Mouse (Mus musculus): Measurements from ENCODE around the gene Sfxn5. TPM values are rescaled to one million over a fixed set of nuclear protein-coding genes. Genes with fewer than 3 reads are reported as not detected.

The Sfxn5 gene
- total and polyA plus RNA-seq, 3 experiments = 4.2 to 5.3 (median 4.9) TPM

DNA sequence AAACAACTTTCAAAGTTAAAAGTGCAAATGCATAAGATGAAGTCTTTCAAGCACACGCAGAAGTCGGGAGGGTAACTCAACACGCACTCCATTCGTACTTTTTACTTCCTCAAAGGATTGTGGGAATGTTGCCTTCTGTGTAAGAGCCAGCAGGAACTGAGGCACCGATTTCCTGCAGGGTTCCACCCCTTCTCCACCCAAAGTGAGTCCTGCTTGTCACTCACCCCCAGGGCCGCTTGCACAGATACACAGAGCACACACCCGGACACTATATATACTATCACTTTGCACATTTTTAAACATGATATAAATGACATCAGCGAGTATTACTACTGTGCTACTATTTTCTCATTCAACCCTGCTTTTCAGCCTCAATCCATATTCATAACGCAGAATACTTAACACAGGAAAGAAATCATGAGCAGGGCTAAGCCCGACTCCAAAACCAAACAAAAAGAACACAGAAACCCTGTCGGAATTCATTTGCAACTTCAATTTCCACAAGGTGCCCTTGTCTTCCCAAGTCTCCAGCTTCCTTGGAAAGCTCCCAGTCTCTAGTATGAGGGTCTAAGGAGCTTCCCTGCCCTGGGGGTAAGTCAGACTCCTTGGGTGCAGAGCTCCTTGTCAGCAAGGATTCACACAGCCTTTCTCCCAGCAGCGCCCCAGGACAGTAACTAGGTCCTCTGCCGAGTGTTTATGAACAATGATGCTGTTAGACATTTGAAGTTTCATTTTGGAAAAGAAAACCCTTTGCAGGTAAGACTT lies 46.8 kb downstream of the Sfxn5 start:
- Histone ChIP-seq H3K4me3 (no peak overlapping the region), H3K27ac (no peak overlapping the region), H3K4me1 (ENCODE audit: control insufficient read depth, insufficient read depth, low read length) (no peaks in the 10 kb centered on the region), H3K79me2 (replicated peaks; ENCODE audit: control insufficient read depth, insufficient read depth, low read length) (no peaks in the 10 kb centered on the region), H3K27me3 (ENCODE audit: control insufficient read depth, insufficient read depth, low read length) (no peaks in the 10 kb centered on the region), H3K9ac (ENCODE audit: low read depth, low read length) (no peak overlapping the region), H3K36me3 (ENCODE audit: control insufficient read depth, insufficient read depth, low read length) (no peaks in the 10 kb centered on the region)
- no peak for TF ChIP-seq CTCF (IDR thresholded peaks at IDR 0.05)
- TF ChIP-seq POLR2A (IDR thresholded peaks at IDR 0.05; ENCODE audit: insufficient read depth, low read depth, low read length) = no peak
- WGBS = 76% methylated on average over 13 of the region's 13 CpGs
- intact Hi-C loops (cut with DNase I) = no loop called here
- no peak for DNase-seq

DNA sequence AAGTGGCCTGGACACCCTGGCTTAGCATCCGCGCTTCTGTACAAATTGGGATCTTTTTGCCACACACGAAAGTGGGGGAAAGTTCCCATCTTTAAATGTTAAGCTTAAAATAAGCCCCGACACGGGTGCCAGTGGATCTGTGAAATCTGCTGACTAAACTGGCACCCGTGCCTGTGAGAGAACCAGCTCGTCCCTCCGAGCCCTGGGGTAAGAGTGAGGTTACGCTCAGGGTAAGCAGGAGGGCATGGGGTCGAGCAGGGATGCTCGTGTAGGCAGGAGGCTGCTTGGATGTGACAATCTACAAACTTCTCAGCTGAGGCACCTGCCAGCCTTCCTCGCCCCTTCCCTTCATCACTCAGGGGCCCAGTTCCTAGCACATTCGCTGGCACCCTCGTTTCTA lies 52.4 kb downstream of the Sfxn5 start:
- H3K36me3 ChIP-seq (ENCODE audit: control insufficient read depth, insufficient read depth, low read length) = no peaks in the 10 kb centered on the region
- 85% methylated on average over 14 of the region's 14 CpGs for whole genome bisulfite sequencing
- H3K27me3 ChIP-seq (ENCODE audit: control insufficient read depth, insufficient read depth, low read length) = no peaks in the 10 kb centered on the region
- DNase-seq = no peak
- H3K79me2 ChIP-seq (replicated peaks; ENCODE audit: control insufficient read depth, insufficient read depth, low read length) = no peaks in the 10 kb centered on the region
- no peak overlapping the region for H3K4me3 ChIP-seq
- H3K27ac ChIP-seq = no peak overlapping the region
- intact Hi-C loops (cut with DNase I) = no loop called here
- H3K4me1 ChIP-seq (ENCODE audit: control insufficient read depth, insufficient read depth, low read length) = no peaks in the 10 kb centered on the region
- H3K9ac ChIP-seq (ENCODE audit: low read depth, low read length) = no peak overlapping the region
- TF ChIP-seq EP300 (IDR thresholded peaks at IDR 0.05; ENCODE audit: insufficient read depth, low read depth, low read length) (no peak), POLR2A (IDR thresholded peaks at IDR 0.05; ENCODE audit: insufficient read depth, low read depth, low read length) (no peak), CTCF (IDR thresholded peaks at IDR 0.05) (no peak)

DNA sequence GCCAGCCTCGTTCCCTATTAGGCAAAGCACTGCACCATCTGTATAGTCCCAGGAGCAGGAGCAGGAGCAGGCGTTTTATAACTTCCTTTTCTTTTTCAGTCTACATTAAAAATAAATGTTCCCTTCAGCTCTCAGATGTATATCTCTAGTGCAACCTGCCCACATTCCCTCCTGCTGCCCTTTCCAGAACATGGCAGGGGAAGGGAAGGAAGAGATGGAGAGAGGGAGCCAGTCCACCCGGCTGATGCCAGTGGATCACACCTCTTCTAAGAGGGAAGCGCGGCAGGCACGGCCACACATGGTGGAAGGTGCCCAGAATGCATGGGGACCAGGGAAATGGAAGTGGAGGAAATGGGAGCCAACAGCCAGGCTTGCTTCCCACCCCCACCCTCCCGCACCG lies 56.7 kb downstream of the Sfxn5 start:
- H3K27ac ChIP-seq = no peak overlapping the region
- no peaks in the 10 kb centered on the region for H3K27me3 ChIP-seq (ENCODE audit: control insufficient read depth, insufficient read depth, low read length)
- H3K4me1 ChIP-seq (ENCODE audit: control insufficient read depth, insufficient read depth, low read length) = no peaks in the 10 kb centered on the region
- no peak for DNase-seq
- no peak overlapping the region for H3K9ac ChIP-seq (ENCODE audit: low read depth, low read length)
- TF ChIP-seq EP300 (IDR thresholded peaks at IDR 0.05; ENCODE audit: insufficient read depth, low read depth, low read length) (no peak), CTCF (IDR thresholded peaks at IDR 0.05) (no peak), POLR2A (IDR thresholded peaks at IDR 0.05; ENCODE audit: insufficient read depth, low read depth, low read length) (no peak)
- 74% methylated on average over 8 of the region's 8 CpGs for WGBS
- intact Hi-C loops (cut with DNase I) = no loop called here
- no peak overlapping the region for H3K4me3 ChIP-seq
- H3K79me2 ChIP-seq (replicated peaks; ENCODE audit: control insufficient read depth, insufficient read depth, low read length) = no peaks in the 10 kb centered on the region
- H3K36me3 ChIP-seq (ENCODE audit: control insufficient read depth, insufficient read depth, low read length) = no peaks in the 10 kb centered on the region

DNA sequence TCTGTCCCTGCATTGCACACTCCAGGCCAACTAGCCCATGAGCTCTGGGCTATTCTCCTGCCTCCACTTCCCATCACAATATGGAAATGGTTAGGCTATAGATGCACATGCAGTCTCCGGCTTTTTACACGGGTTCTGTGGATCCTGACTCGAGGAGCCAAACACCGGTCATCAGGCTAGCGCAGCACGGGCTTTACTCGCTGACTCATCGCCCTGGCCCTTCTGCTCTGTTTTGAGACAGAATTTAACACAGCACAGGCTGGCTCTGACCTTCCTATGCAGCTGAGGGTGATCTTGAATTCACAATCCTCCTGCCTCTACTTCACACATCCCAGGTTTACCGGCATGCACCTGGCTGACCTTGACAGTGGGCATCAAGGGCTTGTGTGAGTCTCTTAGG lies 60.8 kb downstream of the Sfxn5 start:
- no peak overlapping the region for H3K4me3 ChIP-seq
- H3K27me3 ChIP-seq (ENCODE audit: control insufficient read depth, insufficient read depth, low read length) = no peaks in the 10 kb centered on the region
- DNase-seq = no peak
- intact Hi-C loops (cut with DNase I) = no loop called here
- no peaks in the 10 kb centered on the region for H3K4me1 ChIP-seq (ENCODE audit: control insufficient read depth, insufficient read depth, low read length)
- no peak overlapping the region for H3K27ac ChIP-seq
- 87% methylated on average over 9 of the region's 9 CpGs for WGBS
- TF ChIP-seq EP300 (IDR thresholded peaks at IDR 0.05; ENCODE audit: insufficient read depth, low read depth, low read length) (no peak), POLR2A (IDR thresholded peaks at IDR 0.05; ENCODE audit: insufficient read depth, low read depth, low read length) (no peak), CTCF (IDR thresholded peaks at IDR 0.05) (no peak)
- H3K9ac ChIP-seq (ENCODE audit: low read depth, low read length) = no peak overlapping the region
- H3K79me2 ChIP-seq (replicated peaks; ENCODE audit: control insufficient read depth, insufficient read depth, low read length) = no peaks in the 10 kb centered on the region
- H3K36me3 ChIP-seq (ENCODE audit: control insufficient read depth, insufficient read depth, low read length) = no peaks in the 10 kb centered on the region

DNA sequence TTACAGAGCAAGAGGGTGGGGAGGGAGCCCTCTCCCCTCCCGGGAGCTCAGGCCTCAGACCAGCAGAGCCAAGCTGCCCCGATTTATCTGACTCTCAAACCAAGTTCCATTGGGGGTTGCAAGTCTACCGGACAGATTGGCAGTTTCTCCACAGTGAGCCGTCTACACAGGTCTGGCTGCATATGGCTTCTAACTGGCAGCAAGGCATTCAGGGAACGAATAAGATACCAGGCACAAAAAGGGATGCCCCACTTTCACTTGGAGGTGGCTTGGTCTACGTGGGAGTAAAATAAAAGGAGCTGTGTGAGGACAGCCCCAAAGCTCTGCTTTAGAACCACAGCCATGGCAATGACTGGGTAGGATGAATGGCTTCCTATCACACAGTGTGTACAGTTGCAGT lies 67.2 kb downstream of the Sfxn5 start:
- 73% methylated on average over 6 of the region's 6 CpGs for WGBS
- intact Hi-C loops (cut with DNase I) = no loop called here
- no peak overlapping the region for H3K27ac ChIP-seq

DNA sequence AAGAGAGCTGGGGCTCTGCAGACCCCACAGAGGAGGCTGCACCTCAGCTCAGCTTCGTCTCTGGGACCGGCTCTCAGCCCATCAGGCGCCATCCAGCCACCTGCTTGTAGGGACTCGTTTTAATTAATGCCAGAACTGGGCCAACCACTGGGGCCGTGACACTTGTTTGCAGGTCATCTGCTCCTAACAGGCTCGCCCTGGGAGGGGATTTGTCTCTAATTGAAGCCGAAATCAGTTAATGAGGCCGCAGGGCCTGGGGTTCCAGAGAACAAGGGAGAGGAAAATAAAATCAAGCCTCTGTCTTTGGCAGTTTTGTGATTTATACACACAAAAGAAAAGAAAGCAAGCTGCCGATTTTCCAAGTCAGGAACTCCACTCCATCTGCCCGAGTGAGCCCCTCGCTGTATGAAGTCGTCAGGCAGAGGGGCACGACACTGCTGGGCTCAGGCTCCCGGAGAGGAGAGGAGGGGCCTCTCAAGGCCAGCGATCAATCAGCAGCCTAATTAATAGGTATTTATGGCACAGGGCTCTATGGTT lies 68.2 kb downstream of the Sfxn5 start:
- no peak overlapping the region for H3K27ac ChIP-seq
- H3K79me2 ChIP-seq (replicated peaks; ENCODE audit: control insufficient read depth, insufficient read depth, low read length) = no peaks in the 10 kb centered on the region
- TF ChIP-seq POLR2A (IDR thresholded peaks at IDR 0.05; ENCODE audit: insufficient read depth, low read depth, low read length) = no peak
- no peak for TF ChIP-seq CTCF (IDR thresholded peaks at IDR 0.05)
- no peak for TF ChIP-seq EP300 (IDR thresholded peaks at IDR 0.05; ENCODE audit: insufficient read depth, low read depth, low read length)
- 68% methylated on average over 15 of the region's 15 CpGs for WGBS
- intact Hi-C loops (cut with DNase I) = loop anchor here (5.0 kb wide), 2 partner anchors 67 to 127 kb away; partner anchors contain the start of gene Sfxn5
- peaks cover 1% of the 10 kb centered on the region; the same call in 1 of the 2 replicates for H3K4me1 ChIP-seq (ENCODE audit: control insufficient read depth, insufficient read depth, low read length)
- H3K9ac ChIP-seq (ENCODE audit: low read depth, low read length) = no peak overlapping the region
- no peak overlapping the region for H3K4me3 ChIP-seq
- no peaks in the 10 kb centered on the region for H3K27me3 ChIP-seq (ENCODE audit: control insufficient read depth, insufficient read depth, low read length)
- no peak for DNase-seq
- H3K36me3 ChIP-seq (ENCODE audit: control insufficient read depth, insufficient read depth, low read length) = no peaks in the 10 kb centered on the region

More for the DNA sequence above, 67.2 kb downstream of the Sfxn5 start:
- Histone ChIP-seq H3K79me2 (replicated peaks; ENCODE audit: control insufficient read depth, insufficient read depth, low read length) (no peaks in the 10 kb centered on the region), H3K9ac (ENCODE audit: low read depth, low read length) (no peak overlapping the region), H3K36me3 (ENCODE audit: control insufficient read depth, insufficient read depth, low read length) (no peaks in the 10 kb centered on the region), H3K4me3 (no peak overlapping the region), H3K27me3 (ENCODE audit: control insufficient read depth, insufficient read depth, low read length) (no peaks in the 10 kb centered on the region), H3K4me1 (ENCODE audit: control insufficient read depth, insufficient read depth, low read length) (peaks cover 1% of the 10 kb centered on the region; the same call in 1 of the 2 replicates)
- TF ChIP-seq EP300 (IDR thresholded peaks at IDR 0.05; ENCODE audit: insufficient read depth, low read depth, low read length) = no peak
- TF ChIP-seq CTCF (IDR thresholded peaks at IDR 0.05) = no peak
- TF ChIP-seq POLR2A (IDR thresholded peaks at IDR 0.05; ENCODE audit: insufficient read depth, low read depth, low read length) = no peak
- no peak for DNase-seq

Data from heart, adult 2 months (tissue).